Mouse (Mus musculus) C2C12 (cell line): ENCODE measurements around the gene Cdk14.

Experiments used
- CTCF ChIP-seq: IDR thresholded peaks from one replicate; pipeline ENCODE4 v1.5.1; 2011; ENCODE audit not compliant: control insufficient read depth, insufficient read depth, insufficient read length
- FOSL1 ChIP-seq: IDR thresholded peaks from one replicate; pipeline ENCODE4 v1.8.0; 2011; ENCODE audit warnings: mild to moderate bottlenecking, low read length; ENCODE audit not compliant: poor library complexity, insufficient read depth, severe bottlenecking
- MAX ChIP-seq: IDR thresholded peaks from one replicate; pipeline ENCODE4 v1.6.1; 2011; ENCODE audit warnings: mild to moderate bottlenecking, control low read depth
- MYOD1 ChIP-seq: IDR thresholded peaks from one replicate; pipeline ENCODE4 v1.6.1; 2011; ENCODE audit warnings: low read depth; ENCODE audit not compliant: control insufficient read depth, insufficient read length
- MYOG ChIP-seq: IDR thresholded peaks from one replicate; pipeline ENCODE4 v1.6.1; 2011; ENCODE audit not compliant: control insufficient read depth, insufficient read length; ENCODE audit errors: extremely low read depth

DNA sequence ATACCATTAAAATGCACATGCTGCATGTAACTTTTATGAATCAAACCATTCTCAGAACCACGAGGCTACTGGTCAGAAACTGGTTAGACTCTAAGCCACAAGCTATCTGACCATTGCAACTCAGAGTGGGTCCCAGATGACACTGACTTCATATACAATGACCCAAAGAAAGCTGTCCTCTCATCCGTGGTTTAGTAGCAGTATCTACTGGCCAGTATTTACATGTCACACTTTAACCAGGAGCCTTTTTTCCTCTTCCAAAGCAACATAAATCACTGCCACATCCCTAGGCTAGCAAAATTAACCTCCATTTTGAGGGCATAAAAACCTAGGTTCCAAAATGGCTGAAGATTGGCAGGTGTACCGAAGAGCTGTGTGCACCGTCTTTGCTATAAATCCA, 533.0 kb downstream of the Cdk14 start:
- TF ChIP-seq CTCF (no peak), MYOD1 (no peak), MYOG (no peak), FOSL1 (no peak), MAX (no peak)
